Mouse (Mus musculus): ENCODE measurements around the gene Cmtm6.

- TF ChIP-seq CTCF (IDR thresholded peaks at IDR 0.05; ENCODE audit: borderline replicate concordance, insufficient read depth, low read depth, low read length) (no peak), POLR2A (IDR thresholded peaks at IDR 0.05; ENCODE audit: borderline replicate concordance, insufficient read depth, low read length) (no peak)
Observed at GRCm38 (mm10) chr9:114777178-114778046, 46.5 kb downstream of the Cmtm6 start.

Data from cerebellum, adult 2 months (tissue).